Mouse (Mus musculus) cerebellum, adult (tissue): ENCODE data around the gene Slc45a2.
A peak's percentile ranks its signal among the peaks of the same experiment; 100 is the strongest.

Source experiments
- ATAC-seq: cut with Nextera tagmentation; 2 replicates; pipeline ENCODE4 v1.9.2; 2017; ENCODE audit warnings: mild to moderate bottlenecking, moderate library complexity, mixed read lengths; ENCODE audit not compliant: insufficient number of reproducible peaks, low FRiP score, low TSS enrichment

Gene Slc45a2

GRCm38 (mm10) chr15:10999832-11000231, 689 bp upstream of the Slc45a2 start:
- ATAC-seq, result peak; percentile 68

- ATAC-seq, result no peak
These were observed 3.3 kb downstream of the Slc45a2 start for GRCm38 (mm10) chr15:11003791-11004190.

- no peak for ATAC-seq
These were observed 4.1 kb downstream of the Slc45a2 start for GRCm38 (mm10) chr15:11004646-11005045.

GRCm38 (mm10) chr15:11008756-11009155, 8.2 kb downstream of the Slc45a2 start:
- ATAC-seq, result no peak

- no peak for ATAC-seq
These were observed 10.5 kb downstream of the Slc45a2 start for GRCm38 (mm10) chr15:11010976-11011548.

- no peak for ATAC-seq
These were observed 14.4 kb downstream of the Slc45a2 start for GRCm38 (mm10) chr15:11014931-11015330.

- no peak for ATAC-seq
These were observed 26.5 kb downstream of the Slc45a2 start for GRCm38 (mm10) chr15:11026801-11027561.

GRCm38 (mm10) chr15:11030188-11030587, 29.7 kb downstream of the Slc45a2 start:
- ATAC-seq, result no peak

- ATAC-seq, result no peak
These were observed 35.5 kb downstream of the Slc45a2 start for GRCm38 (mm10) chr15:11035947-11036474.

- no peak for ATAC-seq
These were observed 36.2 kb downstream of the Slc45a2 start for GRCm38 (mm10) chr15:11036535-11037375.

- ATAC-seq, result no peak
These were observed 36.8 kb downstream of the Slc45a2 start for GRCm38 (mm10) chr15:11037376-11037695.

GRCm38 (mm10) chr15:11037711-11038110, 37.2 kb downstream of the Slc45a2 start, which contains the start of gene Rxfp3:
Rxfp3 (minus strand) TSS chr15:11037991.
- no peak for ATAC-seq

GRCm38 (mm10) chr15:11038476-11038875, 38.0 kb downstream of the Slc45a2 start:
- ATAC-seq, result no peak

GRCm38 (mm10) chr15:11040067-11040466, 39.5 kb downstream of the Slc45a2 start:
- ATAC-seq, result no peak

GRCm38 (mm10) chr15:11041229-11041628, 40.7 kb downstream of the Slc45a2 start:
- ATAC-seq, result no peak

- ATAC-seq, result no peak
These were observed 42.3 kb downstream of the Slc45a2 start for GRCm38 (mm10) chr15:11042828-11043227.

- ATAC-seq, result no peak
These were observed 53.3 kb downstream of the Slc45a2 start for GRCm38 (mm10) chr15:11053678-11054439.

- ATAC-seq, result no peak
These were observed 54.0 kb downstream of the Slc45a2 start for GRCm38 (mm10) chr15:11054440-11055080.

GRCm38 (mm10) chr15:11062903-11063302, 62.4 kb downstream of the Slc45a2 start:
- ATAC-seq, result no peak

- no peak for ATAC-seq
These were observed 63.6 kb downstream of the Slc45a2 start for GRCm38 (mm10) chr15:11064160-11064557.
